Mouse (Mus musculus) Patski (cell line): ENCODE data around the gene Atl1. TPM values are rescaled to one million over a fixed set of nuclear protein-coding genes. Genes with fewer than 3 reads are reported as not detected.

Source experiments
- ATAC-seq: fragments of 100-300 bp; one replicate; pipeline ENCODE4 v1.8.0; 2021
- CTCF ChIA-PET: fragments of 350-600 bp; sonication (Branson Sonifier 250); formaldehyde crosslinking; loops from one replicate; lab custom pipeline; 2022; ENCODE audit warnings: inconsistent platforms; lab: Charles Lee
- POLR2A ChIA-PET: fragments of 350-600 bp; sonication (Branson Sonifier 250); formaldehyde crosslinking; loops from one replicate; lab custom pipeline; 2022; ENCODE audit warnings: antibody characterized with exemption, inconsistent platforms; lab: Charles Lee
- DNase-seq: peaks from one replicate; pipeline ENCODE4 v3.0.0-alpha.2; 2011; ENCODE audit warnings: low read depth, low spot score
- H3K27me3 ChIP-seq: fragments of 371-371 bp; one replicate; pipeline ENCODE4 v1.5.1; 2021
- CTCF ChIP-seq: fragments of 100-300 bp; IDR thresholded peaks from one replicate; pipeline ENCODE4 v1.5.1; 2021
- in situ Hi-C: fragments of 300-500 bp; cut with MboI; formaldehyde crosslinking; loops from 3 replicates; pipeline ENCODE4 v1.11.1; 2018; ENCODE audit warnings: low pct_unique_long_range_greater_than_20kb, mixed read lengths
- polyA plus RNA-seq: library from polyadenylated mRNA; unstranded; gene quantifications from one replicate; pipeline ENCODE4 v1.2.3, GENCODE M21; 2021

Atl1 gene
- 26.3 TPM for polyA plus RNA-seq

DNA sequence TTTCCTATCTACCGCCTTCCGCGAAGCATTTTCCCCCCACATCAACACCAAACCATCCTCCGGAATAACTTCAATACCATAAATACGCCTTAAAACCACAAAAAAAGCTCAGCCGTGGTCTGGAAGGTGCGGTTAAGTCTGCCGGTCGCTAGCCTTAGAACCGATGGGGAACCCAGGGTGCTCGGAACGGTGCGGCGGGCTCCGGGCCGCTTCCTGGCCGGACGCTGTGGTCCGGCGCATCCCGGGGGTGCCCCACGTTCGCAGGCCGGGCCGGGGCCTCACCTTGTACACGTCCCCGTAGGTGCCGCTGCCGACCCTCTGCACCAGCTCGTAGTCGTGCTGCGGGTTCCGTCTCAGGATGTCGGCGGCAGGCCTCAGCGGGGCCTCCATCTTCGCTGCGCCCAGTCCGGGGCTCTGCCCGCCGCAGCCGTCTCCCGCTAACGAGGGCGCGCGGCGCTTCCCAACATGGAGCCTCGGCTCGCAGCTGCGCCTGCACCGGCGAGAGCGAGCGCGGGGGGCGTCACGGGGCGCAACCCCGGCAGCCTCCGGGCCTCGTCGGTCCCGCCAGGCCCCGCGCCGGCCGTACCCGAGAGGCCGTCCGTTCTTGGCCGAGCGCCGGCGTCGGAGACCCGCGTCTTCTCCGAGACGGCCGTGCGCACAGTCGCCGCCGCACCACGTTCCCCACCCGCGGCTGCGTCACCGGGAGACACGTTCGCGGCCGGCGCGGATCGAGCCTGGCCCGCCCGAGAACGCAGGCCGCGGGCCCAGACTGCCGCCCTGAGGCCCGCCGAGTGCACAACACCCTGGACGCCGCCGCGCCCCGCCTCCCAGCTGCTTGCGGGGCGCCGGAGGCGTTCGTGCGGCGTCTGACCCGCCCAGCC is at the start of gene Atl1, which contains the start of gene Map4k5:
Gene Atl1, plus strand, starts transcription at position 244 of the 881 bp plus-strand sequence.
Gene Map4k5, minus strand, starts transcription at position 830 of the 881 bp plus-strand sequence.
- DNase-seq (no peak), ATAC-seq (peak; percentile 86)
- peak; percentile 100 for TF ChIP-seq CTCF
- in situ Hi-C loops = loop anchor here (25.0 kb wide), 1 partner anchor 530 kb away; the partner anchor contains the start of genes Arf6, Gm9887 and Nemf
- POLR2A ChIA-PET = interaction anchor here (0.6 to 1.1 kb wide), 2 partner anchors 87 to 135 kb away, joined by 3 read pairs; no protein-coding TSS in a partner anchor
- no peaks in the 10 kb centered on the region for H3K27me3 ChIP-seq
- CTCF ChIA-PET = interaction anchor here (1.1 to 1.5 kb wide), 4 partner anchors 36 to 159 kb away, joined by 3 read pairs; no protein-coding TSS in a partner anchor

DNA sequence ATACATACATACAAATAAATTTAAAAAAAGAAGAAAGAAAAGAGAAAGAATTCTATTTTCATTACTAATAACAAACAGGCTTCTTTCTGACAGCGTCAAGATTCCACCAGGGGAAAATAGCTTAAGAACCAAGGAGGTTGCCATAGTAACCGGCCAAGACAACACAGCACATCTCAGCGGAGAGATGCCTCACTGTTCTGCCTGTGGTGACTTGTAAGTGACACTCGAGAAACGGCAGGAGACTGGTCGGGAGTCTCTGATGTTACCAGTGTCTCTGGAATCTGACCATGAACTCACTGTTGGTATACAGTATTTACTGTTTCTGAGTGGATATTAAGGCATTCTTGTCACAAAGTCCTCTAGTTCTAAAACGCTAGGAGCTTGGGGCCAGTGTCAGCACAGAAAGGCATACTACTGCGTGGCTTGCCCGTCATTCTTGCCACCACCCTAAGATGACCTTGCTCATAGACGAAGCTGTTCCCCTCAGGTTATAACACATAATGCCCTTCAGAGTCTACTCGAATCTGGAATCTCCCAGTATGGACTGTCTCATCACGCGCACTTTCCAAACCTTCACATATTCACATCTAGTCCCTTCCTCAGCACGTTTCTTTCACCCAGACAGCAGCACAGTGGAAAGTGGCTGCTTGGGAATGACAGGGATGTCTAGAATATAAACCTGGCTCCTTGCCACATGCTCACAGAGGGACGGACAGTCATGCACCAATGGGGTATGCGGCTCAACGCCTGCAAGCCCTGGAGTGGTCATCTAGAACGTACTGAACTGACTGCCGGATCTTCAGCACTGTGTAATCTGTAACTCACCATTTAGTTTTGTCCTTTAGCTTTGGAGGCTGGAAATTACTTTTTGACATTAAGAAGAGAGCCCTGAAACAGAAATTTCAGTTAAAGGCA is 48.6 kb upstream of the Atl1 start:
- DNase-seq (no peak), ATAC-seq (no peak)
- ChIA-PET CTCF (interaction anchor here (0.7 to 1.7 kb wide), 3 partner anchors 12 to 18 kb away, joined by 3 to 4 read pairs (median 3); no protein-coding TSS in a partner anchor), POLR2A (no interaction called here)
- H3K27me3 ChIP-seq = no peaks in the 10 kb centered on the region
- in situ Hi-C loops = no loop called here
- no peak for TF ChIP-seq CTCF

- in situ Hi-C loops = no loop called here
- no peaks in the 10 kb centered on the region for H3K27me3 ChIP-seq
- DNase-seq (no peak), ATAC-seq (no peak)
- ChIA-PET POLR2A (no interaction called here), CTCF (interaction anchor here (1.3 to 1.7 kb wide), 3 partner anchors 9 to 20 kb away, joined by 3 to 4 read pairs (median 3); no protein-coding TSS in a partner anchor)
- no peak for TF ChIP-seq CTCF
Measured at GRCm38 (mm10) chr12:69845722-69846121, 46.7 kb upstream of the Atl1 start.

- ATAC-seq = no peak
- POLR2A ChIA-PET = no interaction called here
- H3K27me3 ChIP-seq = no peaks in the 10 kb centered on the region
- in situ Hi-C loops = no loop called here
- no peak for TF ChIP-seq CTCF
- CTCF ChIA-PET = interaction anchor here (1.2 kb wide), 2 partner anchors 20 to 37 kb away, joined by 3 read pairs; no protein-coding TSS in a partner anchor
- DNase-seq = no peak
Measured at GRCm38 (mm10) chr12:69846499-69846898, 45.9 kb upstream of the Atl1 start.

- DNase-seq (no peak), ATAC-seq (no peak)
- TF ChIP-seq CTCF = no peak
- CTCF ChIA-PET = interaction anchor here (0.9 kb wide), 1 partner anchor 16 kb away, joined by 3 read pairs; no protein-coding TSS in a partner anchor
- no peaks in the 10 kb centered on the region for H3K27me3 ChIP-seq
- POLR2A ChIA-PET = no interaction called here
- in situ Hi-C loops = no loop called here
Measured at GRCm38 (mm10) chr12:69848083-69848878, 44.1 kb upstream of the Atl1 start.

- DNase-seq = no peak
Measured at GRCm38 (mm10) chr12:69852288-69852687, 40.1 kb upstream of the Atl1 start.

DNA sequence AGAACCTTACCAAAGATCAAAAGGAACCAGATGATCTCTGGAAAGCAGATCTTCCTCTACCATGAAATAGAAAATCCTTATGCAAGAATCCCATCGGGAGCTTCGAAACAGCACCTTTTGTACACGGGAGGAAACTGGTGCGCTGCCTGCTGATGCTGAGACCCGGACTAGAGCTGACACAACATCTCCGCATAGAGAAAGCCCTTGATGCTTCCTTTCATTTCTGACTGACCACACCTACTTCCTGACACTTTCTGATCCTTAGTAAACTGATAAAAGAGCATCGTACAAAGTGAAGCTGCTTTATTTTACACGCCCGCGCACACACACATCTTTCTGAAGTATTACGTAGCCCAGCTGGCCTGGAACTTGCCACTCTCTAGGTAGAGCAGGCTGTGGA is 39.0 kb upstream of the Atl1 start:
- in situ Hi-C loops = no loop called here
- H3K27me3 ChIP-seq = no peaks in the 10 kb centered on the region
- no peak for ATAC-seq
- POLR2A ChIA-PET = no interaction called here
- CTCF ChIA-PET = interaction anchor here (0.9 kb wide), 1 partner anchor 95 kb away, joined by 3 read pairs; no protein-coding TSS in a partner anchor
- no peak for TF ChIP-seq CTCF
- DNase-seq = no peak

More at GRCm38 (mm10) chr12:69852288-69852687, 40.1 kb upstream of the Atl1 start:
- in situ Hi-C loops = no loop called here
- ChIA-PET CTCF (interaction anchor here (1.2 kb wide), 1 partner anchor 42 kb away, joined by 4 read pairs; no protein-coding TSS in a partner anchor), POLR2A (no interaction called here)
- H3K27me3 ChIP-seq = no peaks in the 10 kb centered on the region
- no peak for ATAC-seq
- no peak for TF ChIP-seq CTCF

GRCm38 (mm10) chr12:69853942-69854341 is 38.5 kb upstream of the Atl1 start:
- CTCF ChIA-PET = interaction anchor here (0.9 kb wide), 1 partner anchor 96 kb away, joined by 3 read pairs; no protein-coding TSS in a partner anchor
- ATAC-seq (no peak), DNase-seq (no peak)
- POLR2A ChIA-PET = no interaction called here
- TF ChIP-seq CTCF = no peak
- in situ Hi-C loops = no loop called here
- no peaks in the 10 kb centered on the region for H3K27me3 ChIP-seq

DNA sequence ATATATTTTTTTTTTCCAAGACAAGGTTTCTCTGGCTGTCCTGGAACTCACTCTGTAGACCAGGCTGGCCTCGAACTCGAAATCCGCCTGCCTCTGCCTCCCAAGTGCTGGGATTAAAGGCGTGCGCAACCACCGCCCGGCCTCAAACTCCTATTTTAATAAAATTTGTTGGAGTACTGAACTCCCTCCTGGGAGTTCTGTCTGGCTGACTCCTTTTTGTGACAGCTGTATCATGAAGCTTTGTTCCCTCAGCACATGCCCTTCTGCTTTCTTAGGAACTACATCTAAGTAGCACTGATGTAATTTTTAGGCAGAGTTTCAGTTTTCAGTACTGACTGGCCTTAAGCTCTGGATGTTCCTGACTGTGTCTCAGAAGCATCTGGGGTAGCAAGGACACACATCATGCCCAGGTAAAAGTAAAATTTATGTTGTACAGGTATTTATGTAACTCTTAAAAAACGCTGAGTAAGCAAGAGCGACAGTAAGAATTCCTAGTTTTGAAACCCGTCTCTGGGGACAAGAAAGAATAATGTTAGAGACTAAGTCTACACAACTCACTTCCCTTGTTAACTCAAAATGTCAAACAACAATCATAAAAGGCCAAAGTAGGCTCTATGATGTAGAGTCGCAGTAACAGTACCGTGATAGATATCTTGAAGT is 36.6 kb upstream of the Atl1 start:
- ATAC-seq (no peak), DNase-seq (no peak)
- ChIA-PET POLR2A (no interaction called here), CTCF (interaction anchor here (1.4 kb wide), 1 partner anchor 12 kb away, joined by 3 read pairs; no protein-coding TSS in a partner anchor)
- in situ Hi-C loops = no loop called here
- no peaks in the 10 kb centered on the region for H3K27me3 ChIP-seq
- TF ChIP-seq CTCF = no peak
